Comparison of ENCODE assay signal across 8 mouse cellular contexts in genomic region chr5:140389647-140390046, GRCm38 (mm10). TPM values are rescaled to one million over a fixed set of nuclear protein-coding genes. Genes with fewer than 3 reads are reported as not detected.
DNase-seq lines count a peak whose midpoint lies in the region; ATAC-seq and TF ChIP-seq lines count a peak whose summit lies in the region.

No protein-coding gene starts in this region.

- H3K4me3 ChIP-seq in kidney, embryonic 14.5 days (ENCODE audit: low read length): peak overlapping the region; percentile 77
- H3K4me3 ChIP-seq in cortical plate, adult 2 months (ENCODE audit: insufficient read depth, low read length): peak overlapping the region; percentile 36; the same call in 1 of the 2 replicates
- peak overlapping the region; percentile 53 for H3K4me3 ChIP-seq in hindbrain, postnatal 0 days (ENCODE audit: low read length)
- H3K4me3 ChIP-seq in midbrain, postnatal 0 days (ENCODE audit: low read depth, low read length): peak overlapping the region; percentile 50

- no peak for TF ChIP-seq CTCF in cortical plate, adult 2 months (IDR thresholded peaks at IDR 0.05; ENCODE audit: extremely low read depth, insufficient read depth, low read length)
- TF ChIP-seq CTCF in hindbrain, postnatal 0 days (IDR thresholded peaks at IDR 0.05; ENCODE audit: low read depth): no peak
- TF ChIP-seq CTCF in midbrain, postnatal 0 days (IDR thresholded peaks at IDR 0.05): no peak

- no peak overlapping the region for H3K27ac ChIP-seq in kidney, embryonic 14.5 days (ENCODE audit: low read depth, low read length)
- no peak overlapping the region for H3K27ac ChIP-seq in cortical plate, adult 2 months (ENCODE audit: insufficient read depth, low read length)
- peak overlapping the region; percentile 33; the same call in 1 of the 2 replicates for H3K27ac ChIP-seq in hindbrain, postnatal 0 days
- H3K27ac ChIP-seq in midbrain, postnatal 0 days (ENCODE audit: low read depth, low read length): 0 out of 2 replicates have a peak overlapping the region, but pooled peaks have one; percentile 57

- no peak for TF ChIP-seq POLR2A in cortical plate, adult 2 months (IDR thresholded peaks at IDR 0.05; ENCODE audit: extremely low read depth, insufficient read depth, low read length)

- WGBS in kidney, embryonic 14.5 days: 54% methylated on average over 3 of the region's 3 CpGs
- 59% methylated on average over 3 of the region's 3 CpGs for WGBS in hindbrain, postnatal 0 days
- 57% methylated on average over 3 of the region's 3 CpGs for WGBS in midbrain, postnatal 0 days

- no peak for DNase-seq in kidney, adult 9 months
- DNase-seq in hindbrain, postnatal 0 days (ENCODE audit: low spot score): no peak
- DNase-seq in midbrain, postnatal 0 days (ENCODE audit: low spot score): no peak
- no peak for DNase-seq in urinary bladder, postnatal 25 days (ENCODE audit: low spot score)
- no peak for DNase-seq in cerebellum, postnatal 25 days
- no peak for DNase-seq in kidney, adult 11 months

- H3K9ac ChIP-seq in kidney, embryonic 14.5 days (ENCODE audit: low read depth, low read length): peak overlapping the region; percentile 15; the same call in 1 of the 2 replicates
- peak overlapping the region; percentile 63; the same call in 1 of the 2 replicates for H3K9ac ChIP-seq in hindbrain, postnatal 0 days (replicated peaks; ENCODE audit: low read length)
- H3K9ac ChIP-seq in midbrain, postnatal 0 days (replicated peaks; ENCODE audit: low read length, poor library complexity, severe bottlenecking): peak overlapping the region; percentile 52; the same call in 1 of the 2 replicates

- H3K36me3 ChIP-seq in kidney, embryonic 14.5 days (ENCODE audit: control insufficient read depth, insufficient read depth, low read length): no peaks in the 10 kb centered on the region
- H3K36me3 ChIP-seq in hindbrain, postnatal 0 days (ENCODE audit: insufficient read depth, low read length): no peaks in the 10 kb centered on the region
- no peaks in the 10 kb centered on the region for H3K36me3 ChIP-seq in midbrain, postnatal 0 days (ENCODE audit: insufficient read depth, low read length)

- H3K4me2 ChIP-seq in kidney, embryonic 14.5 days (replicated peaks; ENCODE audit: low read depth, low read length): peak overlapping the region; percentile 95
- H3K4me2 ChIP-seq in hindbrain, postnatal 0 days (ENCODE audit: low read depth, low read length): peak overlapping the region; percentile 99
- peak overlapping the region; percentile 82 for H3K4me2 ChIP-seq in midbrain, postnatal 0 days (ENCODE audit: low read depth, low read length, poor library complexity, severe bottlenecking)

- peak; percentile 21; the same call in 1 of the 2 replicates for ATAC-seq in kidney, embryonic 14.5 days (ENCODE audit: low FRiP score, low TSS enrichment)
- peak; percentile 24; the same call in 1 of the 2 replicates for ATAC-seq in hindbrain, postnatal 0 days
- no peak for ATAC-seq in midbrain, postnatal 0 days (ENCODE audit: low FRiP score)

- H3K9me3 ChIP-seq in kidney, embryonic 14.5 days (ENCODE audit: control insufficient read depth, low read length): no peaks in the 10 kb centered on the region
- H3K9me3 ChIP-seq in hindbrain, postnatal 0 days (ENCODE audit: low read length): no peaks in the 10 kb centered on the region
- no peaks in the 10 kb centered on the region for H3K9me3 ChIP-seq in midbrain, postnatal 0 days (ENCODE audit: low read length)

- H3K27me3 ChIP-seq in kidney, embryonic 14.5 days (ENCODE audit: control insufficient read depth, insufficient read depth, low read length): no peaks in the 10 kb centered on the region
- no peaks in the 10 kb centered on the region for H3K27me3 ChIP-seq in hindbrain, postnatal 0 days (ENCODE audit: insufficient read depth, low read length)
- H3K27me3 ChIP-seq in midbrain, postnatal 0 days (ENCODE audit: insufficient read depth, low read length): no peaks in the 10 kb centered on the region

- H3K4me1 ChIP-seq in kidney, embryonic 14.5 days (ENCODE audit: control insufficient read depth, insufficient read depth, low read length): peaks cover 23% of the 10 kb centered on the region
- peaks cover 1% of the 10 kb centered on the region; the same call in 1 of the 2 replicates for H3K4me1 ChIP-seq in cortical plate, adult 2 months (ENCODE audit: control insufficient read depth, insufficient read depth, low read length)
- peaks cover 12% of the 10 kb centered on the region for H3K4me1 ChIP-seq in hindbrain, postnatal 0 days (ENCODE audit: insufficient read depth, low read length)
- H3K4me1 ChIP-seq in midbrain, postnatal 0 days (ENCODE audit: insufficient read depth, low read length): peaks cover 6% of the 10 kb centered on the region; the same call in 1 of the 2 replicates

RNA-seq across cellular contexts. Expression of gene Snx8, which starts 0.6 kb away (rescaled TPM):
- polyA plus RNA-seq in kidney, embryonic 14.5 days (2014; fragmentation: Nextera tagmentation; extraction: Ambion mirVana): 10.5 and 12.9 TPM in 2 replicates
- polyA plus RNA-seq in cortical plate, adult 2 months (2012; rRNA removed): 8.5 and 8.7 TPM in 2 replicates
- total RNA-seq in hindbrain, postnatal 0 days (2014; rRNA removed): 68.0 and 79.6 TPM in 2 replicates
- 36.2 TPM in 2 replicates for polyA plus RNA-seq in hindbrain, postnatal 0 days (2015; fragmentation: Nextera tagmentation; extraction: Ambion mirVana)
- 78.4 and 86.8 TPM in 2 replicates for total RNA-seq in midbrain, postnatal 0 days (2014; rRNA removed)
- 46.9 and 48.9 TPM in 2 replicates for polyA plus RNA-seq in midbrain, postnatal 0 days (2015; fragmentation: Nextera tagmentation; extraction: Ambion mirVana)

RNA-seq across cellular contexts. Expression of gene Eif3b, which starts 29.5 kb away (rescaled TPM):
- polyA plus RNA-seq in kidney, embryonic 14.5 days (2014; fragmentation: Nextera tagmentation; extraction: Ambion mirVana): 139 and 188 TPM in 2 replicates
- 69.9 and 70.9 TPM in 2 replicates for polyA plus RNA-seq in cortical plate, adult 2 months (2012; rRNA removed)
- 43.8 TPM in 2 replicates for total RNA-seq in hindbrain, postnatal 0 days (2014; rRNA removed)
- polyA plus RNA-seq in hindbrain, postnatal 0 days (2015; fragmentation: Nextera tagmentation; extraction: Ambion mirVana): 60.2 and 63.2 TPM in 2 replicates
- total RNA-seq in midbrain, postnatal 0 days (2014; rRNA removed): 36.6 and 41.3 TPM in 2 replicates
- 53.7 and 54.5 TPM in 2 replicates for polyA plus RNA-seq in midbrain, postnatal 0 days (2015; fragmentation: Nextera tagmentation; extraction: Ambion mirVana)

RNA-seq across cellular contexts. Expression of gene Gm4869, which starts 55.8 kb away (rescaled TPM):
- polyA plus RNA-seq in kidney, embryonic 14.5 days (2014; fragmentation: Nextera tagmentation; extraction: Ambion mirVana): not detected in 2 replicates
- polyA plus RNA-seq in cortical plate, adult 2 months (2012; rRNA removed): 0.04 TPM in 2 replicates
- not detected in 2 replicates for total RNA-seq in hindbrain, postnatal 0 days (2014; rRNA removed)
- polyA plus RNA-seq in hindbrain, postnatal 0 days (2015; fragmentation: Nextera tagmentation; extraction: Ambion mirVana): not detected in 2 replicates
- not detected in 2 replicates for total RNA-seq in midbrain, postnatal 0 days (2014; rRNA removed)
- polyA plus RNA-seq in midbrain, postnatal 0 days (2015; fragmentation: Nextera tagmentation; extraction: Ambion mirVana): not detected in 2 replicates

RNA-seq across cellular contexts. Expression of gene Mrm2, which starts 57.9 kb away (rescaled TPM):
- 19.5 and 22.0 TPM in 2 replicates for polyA plus RNA-seq in kidney, embryonic 14.5 days (2014; fragmentation: Nextera tagmentation; extraction: Ambion mirVana)
- polyA plus RNA-seq in cortical plate, adult 2 months (2012; rRNA removed): 13.5 and 13.8 TPM in 2 replicates
- 14.5 and 15.6 TPM in 2 replicates for total RNA-seq in hindbrain, postnatal 0 days (2014; rRNA removed)
- polyA plus RNA-seq in hindbrain, postnatal 0 days (2015; fragmentation: Nextera tagmentation; extraction: Ambion mirVana): 15.0 and 15.8 TPM in 2 replicates
- 9.9 and 15.1 TPM in 2 replicates for total RNA-seq in midbrain, postnatal 0 days (2014; rRNA removed)
- polyA plus RNA-seq in midbrain, postnatal 0 days (2015; fragmentation: Nextera tagmentation; extraction: Ambion mirVana): 14.7 and 16.2 TPM in 2 replicates

Comparison
In these comparisons a context has a peak if more than half of its experiments do, and no peak if none do; other contexts are left out.
1. H3K27ac ChIP-seq: peak in hindbrain, postnatal 0 days (single experiment) and midbrain, postnatal 0 days (single experiment); none in kidney, embryonic 14.5 days (single experiment) and cortical plate, adult 2 months (single experiment).
2. Peak in every context shown above with its lines, with median percentiles within 50 percentile points of each other: H3K4me2 ChIP-seq, H3K4me3 ChIP-seq and H3K9ac ChIP-seq.